Mouse (Mus musculus) cortical plate, adult 2 months (tissue): ENCODE measurements around the gene Slc38a6. TPM values are rescaled to one million over a fixed set of nuclear protein-coding genes. Genes with fewer than 3 reads are reported as not detected.
A peak's percentile ranks its signal among the peaks of the same experiment; 100 is the strongest.

ENCODE experiments used
- H3K27ac ChIP-seq: fragments of 200-500 bp; 2 replicates; pipeline ENCODE4 v1.5.1; 2012; ENCODE audit warnings: low read length, control low read depth, inconsistent platforms; ENCODE audit not compliant: insufficient read depth
- H3K4me1 ChIP-seq: fragments of 200-500 bp; 2 replicates; pipeline ENCODE4 v1.6.1; 2011; ENCODE audit warnings: low read length; ENCODE audit not compliant: control insufficient read depth, insufficient read depth
- H3K4me3 ChIP-seq: fragments of 200-500 bp; 2 replicates; pipeline ENCODE4 v1.5.1; 2011; ENCODE audit warnings: mild to moderate bottlenecking, low read length, control low read depth; ENCODE audit not compliant: insufficient read depth
- CTCF ChIP-seq: fragments of 200-500 bp; IDR thresholded peaks from 2 replicates; pipeline ENCODE4 v1.5.1; 2011; ENCODE audit warnings: mild to moderate bottlenecking, control low read depth, low read length; ENCODE audit not compliant: insufficient read depth; ENCODE audit errors: extremely low read depth
- POLR2A ChIP-seq: fragments of 200-500 bp; IDR thresholded peaks from 2 replicates; pipeline ENCODE4 v1.6.1; 2011; ENCODE audit warnings: mild to moderate bottlenecking, low read length, control low read depth; ENCODE audit not compliant: insufficient read depth; ENCODE audit errors: extremely low read depth
- polyA plus RNA-seq: library from polyadenylated mRNA; depleted of rRNA; stranded (reverse); fragments of >200 nt; gene quantifications from 2 replicates; pipeline ENCODE4 v1.2.3, GENCODE M21; 2012; rRNA removed

Slc38a6 gene
- 23.0 and 25.9 TPM in 2 replicates for polyA plus RNA-seq

DNA sequence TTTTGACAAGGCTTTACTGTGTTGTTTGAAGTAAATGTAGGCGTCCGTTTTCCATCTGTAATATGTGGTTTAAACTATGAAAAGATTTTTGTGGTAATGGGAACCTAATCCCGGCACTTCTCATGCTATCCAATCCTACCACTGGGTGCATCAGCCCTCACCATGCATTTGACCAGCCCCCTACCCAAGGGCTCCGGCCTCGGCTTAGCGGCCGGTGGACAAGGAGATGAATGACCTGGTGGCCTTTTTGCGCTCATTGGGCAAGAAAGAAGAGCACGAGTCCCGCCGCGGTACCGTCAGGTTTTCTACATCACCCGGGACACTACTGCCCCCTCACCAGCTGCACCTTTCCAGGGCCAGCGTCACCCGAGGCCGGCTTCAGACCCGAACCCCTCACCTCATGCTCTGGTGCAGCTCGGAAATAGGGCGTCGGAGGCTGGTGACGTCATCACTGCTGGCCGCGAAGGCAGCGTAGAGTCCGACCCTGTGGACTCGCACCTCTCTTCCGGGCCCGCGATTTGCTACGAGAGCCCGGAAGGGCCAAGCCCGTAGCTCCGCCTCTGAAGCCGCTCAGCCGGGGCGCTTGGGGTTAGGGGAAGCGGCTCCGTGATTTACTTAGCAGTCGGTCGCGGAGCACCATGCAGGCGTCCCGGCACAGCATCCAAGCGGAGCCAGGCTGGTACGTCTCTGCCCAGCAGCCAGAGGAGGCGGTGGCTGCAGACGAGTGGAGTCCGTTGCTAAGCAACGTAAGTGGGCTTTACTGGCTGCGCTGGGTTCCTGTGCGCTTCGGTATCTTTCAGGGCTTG, at the start of gene Slc38a6, which contains the start of gene Trmt5:
Gene Slc38a6 (plus strand): TSS at position 493 of the 806 bp plus-strand sequence.
Gene Trmt5 (minus strand): TSS at position 424 of the 806 bp plus-strand sequence.
- Histone ChIP-seq H3K27ac (no peak within 1 kb of the TSS), H3K4me3 (peak within 1 kb of the TSS; percentile 73), H3K4me1 (no peaks in the 10 kb centered on the region; the same call in 1 of the 2 replicates)
- TF ChIP-seq POLR2A (peak; percentile 49; the same call in 1 of the 2 replicates), CTCF (no peak)

DNA sequence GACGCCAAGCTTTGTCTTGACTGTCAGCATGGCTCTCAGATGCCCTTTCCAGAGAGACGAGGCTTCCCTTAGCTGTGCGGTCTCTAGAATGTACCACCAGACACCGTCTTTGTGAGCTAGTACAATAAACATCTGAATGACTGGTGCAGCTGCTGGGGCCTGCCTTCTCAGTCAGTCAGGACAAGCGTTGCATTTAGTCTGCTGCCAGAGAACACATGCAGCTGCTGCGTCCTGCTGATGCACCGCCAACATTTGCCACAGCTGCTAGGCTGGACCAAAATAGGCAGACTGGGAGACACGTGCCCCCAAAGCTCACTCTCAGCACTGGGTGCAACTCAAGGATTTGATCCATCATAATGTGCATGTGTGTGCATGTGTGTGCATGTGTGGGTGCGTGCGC, 44.6 kb upstream of the Slc38a6 start:
- H3K4me3 ChIP-seq = no peak overlapping the region
- TF ChIP-seq POLR2A (no peak), CTCF (no peak)
- peak overlapping the region; percentile 2; the same call in 1 of the 2 replicates for H3K27ac ChIP-seq
- H3K4me1 ChIP-seq = peaks cover 8% of the 10 kb centered on the region

DNA sequence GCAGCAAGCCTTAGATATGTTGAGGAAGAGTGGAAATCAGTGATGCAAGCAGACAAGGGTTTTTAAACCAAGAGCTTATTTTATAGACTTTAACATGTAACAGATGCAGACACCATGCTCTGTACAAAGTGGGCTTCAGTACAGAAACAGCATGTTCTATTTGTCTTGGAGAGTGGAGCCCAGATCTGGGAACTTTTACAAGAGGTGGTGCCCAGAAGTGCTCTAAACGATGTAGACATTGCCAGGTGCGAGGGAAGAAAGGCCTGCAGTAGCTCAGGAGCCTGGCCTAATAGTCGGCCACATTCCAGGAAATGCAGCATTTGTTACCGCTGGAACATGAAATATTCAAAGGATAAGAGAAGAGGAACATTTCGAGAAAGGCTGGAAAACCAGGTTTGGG, 40.9 kb upstream of the Slc38a6 start:
- no peak for TF ChIP-seq CTCF
- TF ChIP-seq POLR2A = no peak
- Histone ChIP-seq H3K4me1 (peaks cover 8% of the 10 kb centered on the region), H3K4me3 (no peak overlapping the region), H3K27ac (no peak overlapping the region)

DNA sequence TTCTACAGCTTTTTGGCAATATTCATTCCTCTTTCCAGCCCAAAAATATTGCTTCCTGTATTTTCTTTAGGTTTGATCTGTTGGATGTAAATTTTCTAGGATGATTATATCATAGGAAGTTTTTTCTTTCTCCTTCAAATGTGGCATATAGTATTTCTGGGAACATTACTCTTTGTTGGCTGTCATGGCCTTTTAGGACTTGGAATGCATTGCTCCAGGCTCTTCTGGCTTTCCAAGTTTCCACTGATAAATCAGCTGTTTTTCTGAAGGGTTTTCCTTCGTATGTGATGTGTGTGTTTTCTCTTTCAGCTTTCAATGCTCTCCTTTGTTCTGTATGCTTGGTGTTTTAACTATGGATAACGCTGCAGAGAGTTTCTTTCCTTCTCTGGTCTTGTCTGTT, 31.6 kb upstream of the Slc38a6 start:
- TF ChIP-seq CTCF (no peak), POLR2A (no peak)
- no peaks in the 10 kb centered on the region; the same call in 1 of the 2 replicates for H3K4me1 ChIP-seq

DNA sequence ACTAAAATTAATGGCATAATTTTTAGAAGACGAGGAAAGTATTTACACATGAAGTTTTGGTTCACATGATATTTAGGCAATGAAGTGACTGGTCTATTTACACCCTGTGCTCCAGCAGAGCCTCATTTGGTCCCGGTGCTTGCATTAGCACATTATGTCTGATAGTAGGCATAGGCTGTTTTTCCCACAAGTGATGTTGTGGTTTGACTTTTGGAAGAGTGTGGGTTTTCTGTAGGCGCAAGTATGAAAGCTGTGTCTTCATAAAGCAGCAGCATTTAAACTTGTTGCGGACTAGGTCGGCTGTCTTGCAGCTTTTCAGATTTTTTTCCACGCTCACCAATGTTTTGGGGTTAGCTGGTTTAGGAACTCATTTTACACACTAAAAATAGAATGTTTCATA, 27.3 kb upstream of the Slc38a6 start:
- TF ChIP-seq CTCF = no peak
- H3K4me1 ChIP-seq = no peaks in the 10 kb centered on the region; the same call in 1 of the 2 replicates
- H3K4me3 ChIP-seq = no peak overlapping the region
- no peak overlapping the region for H3K27ac ChIP-seq

More for the DNA sequence above, 31.6 kb upstream of the Slc38a6 start:
- H3K4me3 ChIP-seq = no peak overlapping the region
- H3K27ac ChIP-seq = no peak overlapping the region

DNA sequence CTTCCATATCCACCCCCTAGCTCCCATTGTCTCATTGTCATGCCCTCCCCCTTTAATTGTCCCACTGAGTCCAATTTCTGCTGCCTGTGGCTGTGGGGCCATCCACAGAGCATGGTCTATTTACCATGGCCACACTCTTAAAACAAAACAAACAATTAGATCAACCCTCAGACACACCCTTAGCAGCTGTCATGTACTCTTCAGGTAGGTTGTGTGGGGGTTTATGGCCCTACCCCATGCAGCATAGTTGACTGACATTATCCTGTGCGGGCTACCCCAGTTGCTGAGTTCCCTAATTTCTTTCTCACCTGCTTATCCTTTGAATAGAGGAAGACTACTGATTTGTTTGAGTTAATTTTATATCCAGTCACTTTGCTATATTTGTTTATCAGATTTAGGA, 26.2 kb upstream of the Slc38a6 start:
- Histone ChIP-seq H3K4me1 (no peaks in the 10 kb centered on the region; the same call in 1 of the 2 replicates), H3K4me3 (no peak overlapping the region), H3K27ac (no peak overlapping the region)
- TF ChIP-seq POLR2A = no peak
- no peak for TF ChIP-seq CTCF

DNA sequence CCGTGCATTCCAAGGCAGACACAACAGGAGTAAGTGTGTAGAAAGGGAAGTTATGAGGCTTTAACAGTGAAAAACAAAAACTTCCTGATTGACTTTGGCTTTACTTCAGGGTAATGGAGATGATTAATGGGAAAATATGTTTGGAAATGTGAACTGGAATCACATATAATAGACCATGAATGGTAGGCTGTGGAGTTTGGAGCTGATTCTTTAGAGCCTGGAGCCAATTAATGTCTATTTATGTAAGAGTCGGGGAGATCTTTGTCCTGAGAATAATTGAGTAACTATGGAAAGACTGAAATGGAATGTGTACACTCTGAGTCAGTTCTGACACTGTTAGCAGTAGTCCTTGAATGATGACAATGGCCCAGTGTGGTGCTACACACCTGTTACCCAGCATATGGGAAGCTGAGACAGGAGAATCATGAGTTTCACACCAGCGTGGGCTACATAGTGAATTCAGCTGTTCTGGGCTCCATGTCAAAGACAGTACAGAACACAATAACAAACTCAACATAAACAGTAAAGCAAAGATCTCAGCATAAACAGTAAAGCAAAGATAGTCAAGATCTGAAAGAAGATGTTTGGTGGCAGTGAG, 21.1 kb upstream of the Slc38a6 start:
- Histone ChIP-seq H3K4me3 (no peak overlapping the region), H3K27ac (no peak overlapping the region), H3K4me1 (no peaks in the 10 kb centered on the region)
- TF ChIP-seq CTCF = no peak
- TF ChIP-seq POLR2A = no peak

DNA sequence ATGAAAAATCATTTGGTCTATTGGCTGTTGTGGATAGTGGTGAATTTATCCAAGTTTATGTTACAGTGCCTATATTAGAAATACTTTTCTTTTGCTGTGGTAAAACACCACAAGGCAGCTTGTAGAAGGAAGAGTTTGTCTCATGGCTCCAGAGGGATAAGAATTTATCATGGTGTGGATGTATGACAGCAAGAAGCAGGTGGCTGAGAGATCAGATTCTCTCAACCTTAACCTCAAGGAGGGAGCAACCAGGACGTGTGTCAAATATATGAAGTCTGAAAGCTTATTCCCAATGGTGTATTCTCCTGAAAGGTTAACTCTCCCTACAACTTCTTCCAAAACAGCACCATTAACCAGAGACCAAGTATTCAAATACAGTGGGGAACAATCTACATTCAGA, 20.0 kb upstream of the Slc38a6 start:
- no peak overlapping the region for H3K27ac ChIP-seq
- no peak overlapping the region for H3K4me3 ChIP-seq
- no peak for TF ChIP-seq CTCF
- TF ChIP-seq POLR2A = no peak
- H3K4me1 ChIP-seq = no peaks in the 10 kb centered on the region

DNA sequence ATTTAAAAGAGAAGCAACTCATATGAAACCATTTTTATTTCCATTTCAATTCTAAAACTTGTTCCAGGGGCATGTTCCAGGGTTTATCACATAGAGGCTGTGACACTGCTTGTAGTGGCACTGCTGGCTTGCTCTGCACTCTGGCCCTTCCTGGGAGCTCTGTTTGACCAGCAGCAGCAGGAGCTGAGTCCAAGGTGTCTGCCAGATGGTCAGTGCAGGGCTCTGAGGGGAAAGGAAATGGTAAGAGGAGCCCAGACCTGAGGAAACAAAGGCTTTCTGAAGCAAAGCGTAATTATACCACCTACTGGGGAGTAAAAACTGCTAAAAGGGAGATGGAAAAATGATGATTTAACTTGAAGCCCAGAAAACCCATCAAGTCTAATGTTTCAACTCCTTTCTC, 18.1 kb upstream of the Slc38a6 start:
- TF ChIP-seq CTCF (no peak), POLR2A (no peak)
- H3K27ac ChIP-seq = no peak overlapping the region
- H3K4me3 ChIP-seq = no peak overlapping the region
- no peaks in the 10 kb centered on the region for H3K4me1 ChIP-seq

DNA sequence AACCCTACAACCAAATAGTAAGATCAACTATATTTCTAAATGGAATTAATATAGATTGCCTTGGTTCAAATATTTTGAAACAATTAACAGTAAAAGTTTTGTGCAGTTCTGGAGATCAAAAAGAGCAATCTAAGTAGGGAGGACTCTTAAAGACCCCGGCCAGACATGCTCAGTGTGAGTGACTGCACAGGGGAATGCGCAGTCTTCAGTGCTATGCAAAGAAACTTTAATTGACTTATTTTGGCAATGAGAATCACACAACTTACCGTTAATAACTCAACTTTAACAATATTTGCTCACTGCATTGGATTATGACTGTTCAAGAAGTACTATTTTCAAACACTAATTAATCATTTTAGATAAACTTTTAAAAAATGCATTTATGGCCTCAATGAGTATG, 17.0 kb upstream of the Slc38a6 start:
- no peaks in the 10 kb centered on the region for H3K4me1 ChIP-seq
- TF ChIP-seq POLR2A = no peak
- TF ChIP-seq CTCF = no peak
- no peak overlapping the region for H3K27ac ChIP-seq
- H3K4me3 ChIP-seq = no peak overlapping the region
